Mouse (Mus musculus) layer of hippocampus, adult 11-12 months (tissue): ENCODE results near the gene Treh.

Source experiments
- DNase-seq: peaks from one replicate; pipeline ENCODE4 v3.0.0; 2022; ENCODE audit warnings: low spot score

The Treh gene

GRCm38 (mm10) chr9:44678288-44678871, 5.3 kb downstream of the Treh start:
- DNase-seq = no peak

- DNase-seq = no peak
Observed at GRCm38 (mm10) chr9:44679565-44679964, 6.5 kb downstream of the Treh start.

GRCm38 (mm10) chr9:44683046-44683445, 10.0 kb downstream of the Treh start:
- DNase-seq = no peak

GRCm38 (mm10) chr9:44685346-44686330, 12.6 kb downstream of the Treh start:
- DNase-seq = peak; percentile 71

GRCm38 (mm10) chr9:44686638-44687037, 13.6 kb downstream of the Treh start:
- DNase-seq = no peak

GRCm38 (mm10) chr9:44688013-44688412, 15.0 kb downstream of the Treh start:
- no peak for DNase-seq

- no peak for DNase-seq
Observed at GRCm38 (mm10) chr9:44690641-44691040, 17.6 kb downstream of the Treh start.

GRCm38 (mm10) chr9:44691671-44692520, 18.9 kb downstream of the Treh start:
- peak; percentile 64 for DNase-seq

GRCm38 (mm10) chr9:44693071-44693470, 20.0 kb downstream of the Treh start:
- DNase-seq = no peak

GRCm38 (mm10) chr9:44697866-44698265, 24.8 kb downstream of the Treh start:
- DNase-seq = no peak

GRCm38 (mm10) chr9:44699196-44699595, 26.2 kb downstream of the Treh start:
- DNase-seq = no peak

GRCm38 (mm10) chr9:44699730-44700129, 26.7 kb downstream of the Treh start:
- DNase-seq = no peak

- no peak for DNase-seq
Observed at GRCm38 (mm10) chr9:44707749-44708428, 34.9 kb downstream of the Treh start.

- DNase-seq = peak; percentile 49
Observed at GRCm38 (mm10) chr9:44708429-44708765, 35.4 kb downstream of the Treh start.

GRCm38 (mm10) chr9:44708925-44709324, 35.9 kb downstream of the Treh start:
- no peak for DNase-seq

GRCm38 (mm10) chr9:44709600-44709999, 36.6 kb downstream of the Treh start:
- DNase-seq = no peak

GRCm38 (mm10) chr9:44710213-44710612, 37.2 kb downstream of the Treh start:
- no peak for DNase-seq

GRCm38 (mm10) chr9:44711602-44712001, 38.6 kb downstream of the Treh start:
- DNase-seq = no peak

- no peak for DNase-seq
Observed at GRCm38 (mm10) chr9:44713080-44713479, 40.0 kb downstream of the Treh start.

GRCm38 (mm10) chr9:44713574-44713973, 40.5 kb downstream of the Treh start:
- DNase-seq = no peak

- DNase-seq = peak; percentile 43
Observed at GRCm38 (mm10) chr9:44715109-44715508, 42.1 kb downstream of the Treh start.
